17 mouse cellular contexts compared by ENCODE assay signal in the genomic region with DNA sequence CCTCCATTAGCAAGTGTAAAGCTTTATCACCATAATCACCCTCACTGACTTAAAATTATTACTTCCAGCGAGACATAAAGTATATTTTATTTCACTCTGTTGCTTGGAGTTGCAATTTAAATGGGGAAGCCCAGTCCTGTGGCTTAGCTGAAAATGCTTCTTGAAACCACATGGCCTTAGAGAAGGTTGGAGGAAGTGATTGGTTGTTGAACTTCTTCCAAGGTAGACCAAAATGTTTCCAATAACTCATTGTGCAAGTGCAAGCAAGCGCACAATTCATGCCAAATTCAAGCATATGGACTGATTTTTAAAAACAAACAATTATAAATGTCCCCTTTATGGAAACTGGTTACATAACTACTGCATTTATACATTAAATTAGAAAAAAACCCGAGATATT.
"Had no signal": no experiment of that assay in that cellular context is flagged by ENCODE, and none has a peak within 500 bp of the region (broad histone marks: within the 10 kb centered on the region; RNA-seq: fewer than 3 reads in every experiment).

No protein-coding gene starts in this region.

- H3K9ac ChIP-seq: liver, postnatal 0 days; lung, embryonic 15.5 days; midbrain, embryonic 13.5 days; midbrain, embryonic 15.5 days; neural tube, embryonic 12.5 days; stomach, embryonic 15.5 days had no signal

- H3K4me1 ChIP-seq: lung, embryonic 15.5 days; megakaryocyte, embryonic 14.5 days; midbrain, embryonic 13.5 days; midbrain, embryonic 15.5 days; neural tube, embryonic 12.5 days; stomach, embryonic 15.5 days had no signal

- H3K9me3 ChIP-seq: lung, embryonic 15.5 days; megakaryocyte, embryonic 14.5 days; midbrain, embryonic 13.5 days; midbrain, embryonic 15.5 days; neural tube, embryonic 12.5 days; stomach, embryonic 15.5 days had no signal

- H3K4me3 ChIP-seq: lung, embryonic 15.5 days; megakaryocyte, embryonic 14.5 days; midbrain, embryonic 13.5 days; midbrain, embryonic 15.5 days; neural tube, embryonic 12.5 days; stomach, embryonic 15.5 days had no signal

- H3K36me3 ChIP-seq: lung, embryonic 15.5 days; midbrain, embryonic 13.5 days; midbrain, embryonic 15.5 days; neural tube, embryonic 12.5 days; stomach, embryonic 15.5 days had no signal

- DNase-seq: liver, postnatal 0 days; lung, adult 2 months; lung, postnatal 10 days; lung, postnatal 36 days; right cerebral cortex, postnatal 14 days; thymus, adult 2 months; thymus, postnatal 25 days; thymus, postnatal 4 days had no signal

- H3K27me3 ChIP-seq: lung, embryonic 15.5 days; megakaryocyte, embryonic 14.5 days; midbrain, embryonic 13.5 days; midbrain, embryonic 15.5 days; neural tube, embryonic 12.5 days; stomach, embryonic 15.5 days had no signal

- ATAC-seq: liver, postnatal 0 days; midbrain, embryonic 13.5 days; midbrain, embryonic 15.5 days had no signal

- H3K27ac ChIP-seq: lung, embryonic 15.5 days; macrophage; midbrain, embryonic 13.5 days; midbrain, embryonic 15.5 days; neural tube, embryonic 12.5 days; stomach, embryonic 15.5 days; stomach, postnatal 0 days had no signal

- H3K4me2 ChIP-seq: lung, embryonic 15.5 days; midbrain, embryonic 11.5 days; midbrain, embryonic 13.5 days; midbrain, embryonic 15.5 days; neural tube, embryonic 12.5 days; stomach, embryonic 15.5 days had no signal
